Mouse (Mus musculus) adipose tissue, adult 10 weeks (tissue): ENCODE data around the gene Pnp. TPM values are rescaled to one million over a fixed set of nuclear protein-coding genes. Genes with fewer than 3 reads are reported as not detected.

Experiments
- polyA plus RNA-seq: library from polyadenylated mRNA; stranded (reverse); fragments of 350-450 nt; fragmentation: Illumina TruSeq; extraction: RNeasy Lipid Tissue Mini Kit (QIAGEN cat#74804); gene quantifications from one replicate; pipeline ENCODE4 v1.2.3, GENCODE M21; 2014; ENCODE audit warnings: low read depth, low replicate concordance

Pnp gene
- polyA plus RNA-seq = 85.6 TPM

DNA sequence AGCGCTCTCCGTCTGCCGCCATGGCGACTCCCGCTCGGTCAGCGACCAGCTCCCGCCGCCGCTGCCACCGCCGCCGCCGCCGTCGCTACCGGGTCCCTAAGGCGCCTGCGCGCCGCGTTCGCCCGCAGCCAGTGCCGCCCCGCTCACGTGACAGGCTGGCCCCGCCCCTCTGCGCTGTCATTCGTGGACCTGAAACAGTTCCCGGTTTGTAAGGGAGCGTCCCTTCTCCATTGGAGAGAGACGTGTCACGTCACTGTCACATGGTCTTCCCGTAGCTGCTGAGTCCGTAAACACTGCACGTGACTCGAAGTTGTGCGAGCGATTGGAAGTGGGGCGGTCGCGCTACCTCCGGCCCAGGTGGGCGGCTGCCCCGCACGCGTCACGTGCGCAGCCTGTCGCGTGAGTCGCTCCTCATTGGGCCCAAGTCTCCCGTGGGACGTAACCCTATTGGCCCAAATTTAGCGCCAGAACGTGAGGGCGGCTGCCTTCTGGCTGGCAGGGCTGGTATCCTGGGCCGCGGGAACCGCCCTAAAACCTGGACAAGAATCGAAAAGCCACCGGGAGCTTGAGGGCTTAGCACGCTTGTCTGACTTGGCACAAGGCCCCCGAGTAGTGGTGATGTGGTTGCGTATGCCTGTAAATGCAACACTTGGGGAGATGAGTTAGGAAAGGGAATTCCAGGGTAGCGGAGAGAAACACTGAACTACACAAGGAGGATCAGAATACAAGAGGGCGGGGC lies at the start of gene Pnp, which contains the start of gene Pip4p1:
TSS of gene Pnp (plus strand) at position 329 of the 739 bp plus-strand sequence.
TSS of gene Pip4p1 (minus strand) at position 103 of the 739 bp plus-strand sequence.

GRCm38 (mm10) chr14:50897374-50897765 lies 33.5 kb upstream of the Pnp start, which contains the start of gene Klhl33:
Klhl33 (minus strand) TSS chr14:50897507.

DNA sequence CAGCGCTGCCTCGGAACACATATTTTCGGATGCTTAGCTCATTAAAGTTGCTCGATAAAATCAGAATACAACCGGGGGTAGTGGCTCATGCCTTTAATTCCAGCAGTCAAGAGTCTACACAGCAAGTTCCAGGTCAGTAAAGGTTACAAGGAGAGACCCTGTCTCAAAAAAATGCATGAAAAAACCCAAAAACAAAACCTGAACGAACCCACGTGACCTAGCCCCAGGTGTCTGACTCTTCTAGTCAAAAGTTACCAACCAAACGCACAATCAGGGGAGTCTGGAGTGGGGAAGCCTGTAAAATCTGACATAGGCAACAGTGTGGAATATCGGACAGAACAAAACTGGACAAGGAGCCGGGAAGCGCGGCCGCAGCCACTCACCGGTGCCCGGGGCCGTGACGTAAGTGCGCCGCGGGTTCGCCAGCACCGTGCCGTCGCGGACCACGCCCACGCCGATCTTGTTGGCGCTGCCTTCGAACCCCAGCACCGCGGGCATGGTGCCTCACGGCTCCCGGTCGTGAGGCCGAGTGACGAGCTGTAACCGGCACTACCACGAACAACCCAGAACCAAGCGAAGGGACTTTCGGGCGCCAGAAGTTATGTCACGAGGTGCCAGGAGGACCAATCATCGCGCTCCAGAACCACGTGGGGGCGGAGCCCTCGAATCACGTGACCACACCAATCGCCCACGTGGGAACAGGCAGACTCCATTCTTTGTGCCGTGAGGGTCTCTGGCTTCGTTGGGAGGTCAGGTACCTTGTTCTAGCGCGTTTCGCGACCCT lies 6.4 kb upstream of the Pnp start, which contains the start of the genes Osgep and Apex1:
TSS of gene Osgep (minus strand) at position 613 of the 784 bp plus-strand sequence.
TSS of gene Apex1 (plus strand) at position 688 of the 784 bp plus-strand sequence.

GRCm38 (mm10) chr14:50943932-50944667 lies 13.2 kb downstream of the Pnp start, which contains the start of gene Gm49342:
Gm49342 (plus strand) TSS chr14:50944517.

DNA sequence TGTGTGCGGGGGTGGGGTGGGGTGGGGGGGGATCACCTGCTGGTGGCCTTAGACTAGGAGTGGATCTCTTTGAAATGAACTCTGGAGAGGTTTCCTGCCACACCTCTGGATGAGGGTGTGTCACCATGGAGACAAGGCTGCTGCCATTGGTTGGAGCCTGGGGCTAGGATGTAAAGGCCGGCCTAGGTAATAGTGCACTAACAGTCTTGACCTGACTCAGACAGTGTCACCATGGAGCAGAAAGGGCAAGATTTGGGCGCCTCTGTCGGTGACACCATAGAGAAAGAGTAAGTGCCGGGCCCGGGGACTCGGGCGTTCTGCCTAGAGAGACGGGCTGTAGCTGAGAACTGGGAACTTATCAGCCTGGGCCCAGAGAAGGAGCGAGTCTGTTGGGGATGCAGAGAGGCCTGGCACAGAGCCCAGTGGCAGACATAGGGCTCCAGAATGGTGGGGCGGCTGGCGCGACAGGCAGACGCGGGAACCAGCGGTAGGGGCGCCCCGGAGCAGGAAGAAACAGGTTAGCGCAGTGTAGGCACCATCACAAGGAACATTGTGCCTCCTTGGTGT lies 25.1 kb downstream of the Pnp start, which contains the start of gene Pnp2:
TSS of gene Pnp2 (plus strand) at position 51 of the 567 bp plus-strand sequence.

DNA sequence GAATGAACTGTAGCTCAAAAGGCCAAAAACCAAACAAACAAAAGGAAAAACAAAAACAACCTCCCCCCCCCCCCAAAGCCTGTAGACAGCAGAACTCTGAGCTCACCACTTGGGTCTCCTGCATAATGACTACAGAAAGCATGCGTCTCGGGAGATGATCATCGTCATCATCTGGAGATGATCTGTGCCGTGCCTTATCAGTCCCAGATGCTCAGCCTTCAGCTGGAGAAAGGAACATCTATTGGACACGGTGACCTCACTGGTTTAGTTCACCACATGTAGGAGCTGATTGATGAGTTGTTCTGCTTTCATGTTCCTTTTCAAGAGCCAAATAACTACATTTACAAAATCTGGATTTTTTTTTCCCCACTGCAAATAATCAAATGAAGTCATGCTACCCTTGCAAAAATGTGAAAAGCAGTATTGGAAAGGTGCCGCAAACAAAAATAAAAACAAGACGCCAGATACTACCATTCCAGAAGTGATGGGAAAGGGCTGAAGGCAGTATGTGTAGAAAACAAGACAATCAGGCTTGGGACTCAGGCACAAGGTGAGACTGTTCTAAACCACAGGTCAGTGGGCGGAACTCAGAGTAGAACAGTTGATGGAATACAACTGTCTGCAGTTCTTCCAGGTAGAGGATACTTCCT lies 76.4 kb downstream of the Pnp start, which contains the start of gene Rnase10:
TSS of gene Rnase10 (plus strand) at position 600 of the 650 bp plus-strand sequence.

Other genes starting within 250 kb of the Pnp start
- gene Olfr747, start 237.9 kb upstream of the Pnp start, polyA plus RNA-seq = not detected
- not detected for gene Olfr748, start 223.7 kb upstream of the Pnp start, polyA plus RNA-seq
- not detected for gene Olfr749, start 186.0 kb upstream of the Pnp start, polyA plus RNA-seq
- 33.6 TPM for gene Ttc5, start 145.6 kb upstream of the Pnp start, polyA plus RNA-seq
- gene Ccnb1ip1, start 123.3 kb upstream of the Pnp start, polyA plus RNA-seq = not detected
- 33.7 TPM for gene Parp2, start 123.2 kb upstream of the Pnp start, polyA plus RNA-seq
- 28.4 TPM for gene Tep1, start 60.5 kb upstream of the Pnp start, polyA plus RNA-seq
- 1.9 TPM for gene Klhl33, start 33.6 kb upstream of the Pnp start, polyA plus RNA-seq
- 66.1 TPM for gene Osgep, start 6.2 kb upstream of the Pnp start, polyA plus RNA-seq
- 65.9 TPM for gene Apex1, start 6.1 kb upstream of the Pnp start, polyA plus RNA-seq
- gene Pip4p1, start 226 bp upstream of the Pnp start, polyA plus RNA-seq = 62.6 TPM
- 94.9 TPM for gene Gm49342, start 13.4 kb downstream of the Pnp start, polyA plus RNA-seq
- 6.4 TPM for gene Pnp2, start 24.9 kb downstream of the Pnp start, polyA plus RNA-seq
- 2,147 TPM for gene Rnase10, start 76.7 kb downstream of the Pnp start, polyA plus RNA-seq
- 2,038 TPM for gene Rnase9, start 110.8 kb downstream of the Pnp start, polyA plus RNA-seq
- 24.1 TPM for gene Rnase11, start 119.1 kb downstream of the Pnp start, polyA plus RNA-seq
- 742 TPM for gene Rnase12, start 126.6 kb downstream of the Pnp start, polyA plus RNA-seq
- not detected for gene Olfr750, start 143.4 kb downstream of the Pnp start, polyA plus RNA-seq
- 182 TPM for gene Rnase4, start 160.0 kb downstream of the Pnp start, polyA plus RNA-seq
- gene Ang, start 160.1 kb downstream of the Pnp start, polyA plus RNA-seq = 18.2 TPM
- gene Eddm3b, start 183.3 kb downstream of the Pnp start, polyA plus RNA-seq = 270 TPM
- gene Rnase6, start 192.8 kb downstream of the Pnp start, polyA plus RNA-seq = 13.8 TPM
- 1.8 TPM for gene Rnase1, start 215.7 kb downstream of the Pnp start, polyA plus RNA-seq
- gene Rnase2b, start 231.2 kb downstream of the Pnp start, polyA plus RNA-seq = not detected